Mouse (Mus musculus) T-cell, adult 2 months (primary cell): Measurements from ENCODE around the gene Catsper3.

Experiments used
- DNase-seq: peaks from one replicate; pipeline ENCODE4 v3.0.0; 2022; ENCODE audit warnings: low spot score

Gene Catsper3

DNA sequence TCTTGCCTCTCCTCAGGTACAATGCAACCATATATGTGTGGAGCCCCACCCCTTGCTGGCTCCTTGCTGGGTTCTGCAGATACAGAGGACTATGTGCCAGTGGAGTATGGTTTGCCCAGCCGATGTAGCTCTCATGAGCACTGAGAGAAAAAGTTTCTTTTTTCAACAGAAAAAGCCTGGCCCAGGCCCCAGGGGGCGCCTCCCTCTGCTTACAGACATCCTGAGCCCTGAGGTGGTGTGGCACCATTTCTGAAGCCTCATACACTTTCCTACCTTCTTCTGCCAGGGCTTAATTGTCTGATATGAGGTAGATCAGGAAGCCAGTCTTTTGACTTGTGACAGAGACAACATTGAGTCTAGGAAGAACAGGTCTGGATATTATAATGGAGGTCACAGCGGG lies 67.8 kb downstream of the Catsper3 start:
- no peak for DNase-seq

DNA sequence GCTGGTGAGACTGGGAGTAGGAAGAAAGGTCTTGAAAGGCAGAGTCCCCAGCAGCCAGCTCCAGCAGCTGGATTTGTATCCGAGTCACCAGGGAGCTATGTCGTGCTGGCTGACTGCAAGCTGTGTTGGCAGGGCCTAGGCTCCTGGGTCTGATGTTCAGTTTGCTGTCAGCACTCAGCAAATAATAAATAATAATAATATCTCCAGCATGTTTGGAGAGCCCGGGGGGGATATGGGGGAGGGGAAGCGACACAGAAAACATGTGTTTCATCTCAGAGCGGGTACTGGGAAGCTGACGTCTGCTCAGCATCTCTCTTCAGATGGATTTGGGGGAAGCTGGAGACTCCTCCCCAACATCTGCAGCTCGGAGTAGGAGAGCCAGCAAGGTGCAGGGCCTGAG lies 71.4 kb downstream of the Catsper3 start:
- DNase-seq: no peak

DNA sequence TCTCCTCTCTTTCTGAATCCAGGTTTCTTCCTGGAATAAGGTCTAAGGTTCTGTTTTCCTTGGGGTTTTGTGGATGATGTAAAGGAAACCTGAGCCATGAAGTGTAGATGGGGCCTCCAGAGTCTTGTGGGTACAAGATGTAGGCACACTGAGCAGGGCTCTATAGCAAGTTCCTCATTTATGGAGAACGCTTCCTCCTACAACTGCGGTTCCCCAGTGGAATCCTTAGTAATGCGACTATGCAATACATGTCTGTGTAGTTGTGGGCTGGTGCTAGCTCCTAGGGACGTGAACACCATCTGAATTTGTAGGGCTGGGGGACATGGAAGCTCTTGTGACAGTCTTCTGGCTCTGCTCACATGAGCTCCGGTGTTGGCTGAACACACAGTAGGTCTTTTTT lies 74.1 kb downstream of the Catsper3 start:
- no peak for DNase-seq
